Mouse (Mus musculus): Measurements from ENCODE around the gene Rtf2. TPM values are rescaled to one million over a fixed set of nuclear protein-coding genes. Genes with fewer than 3 reads are reported as not detected.

The Rtf2 gene
- polyA plus RNA-seq, 1 experiment from 2014 or later: 49.9 TPM

Other genes starting within 250 kb of the Rtf2 start
- gene Mc3r, start 192.1 kb upstream of the Rtf2 start, polyA plus RNA-seq (2015; fragmentation: Nextera tagmentation; extraction: Ambion mirVana): not detected in 2 replicates
- gene Fam210b, start 95.0 kb upstream of the Rtf2 start, polyA plus RNA-seq (2015; fragmentation: Nextera tagmentation; extraction: Ambion mirVana): 17.4 and 19.2 TPM in 2 replicates
- 86.6 and 98.3 TPM in 2 replicates for gene Aurka, start 70.0 kb upstream of the Rtf2 start, polyA plus RNA-seq (2015; fragmentation: Nextera tagmentation; extraction: Ambion mirVana)
- gene Cstf1, start 69.9 kb upstream of the Rtf2 start, polyA plus RNA-seq (2015; fragmentation: Nextera tagmentation; extraction: Ambion mirVana): 27.5 and 28.0 TPM in 2 replicates
- 0.20 and 0.45 TPM in 2 replicates for gene Cass4, start 46.8 kb upstream of the Rtf2 start, polyA plus RNA-seq (2015; fragmentation: Nextera tagmentation; extraction: Ambion mirVana)
- gene Gcnt7, start 18.0 kb downstream of the Rtf2 start, polyA plus RNA-seq (2015; fragmentation: Nextera tagmentation; extraction: Ambion mirVana): 0.78 and 0.94 TPM in 2 replicates
- gene Fam209, start 32.0 kb downstream of the Rtf2 start, polyA plus RNA-seq (2015; fragmentation: Nextera tagmentation; extraction: Ambion mirVana): 0.21 and 0.29 TPM in 2 replicates
- gene Tfap2c, start 109.0 kb downstream of the Rtf2 start, polyA plus RNA-seq (2015; fragmentation: Nextera tagmentation; extraction: Ambion mirVana): 0.05 and 0.09 TPM in 2 replicates